Mouse (Mus musculus) CH12.LX (cell line): ENCODE results near the gene Golph3l.

Experiments
- CTCF ChIP-seq, 2 experiments: IDR thresholded peaks in 1 of 2; conservative IDR thresholded peaks in 1 of 2; 2 replicates each; pipeline ENCODE4 v1.5.1; 2011 to 2012; ENCODE audit warnings: low read depth in 2 of 2, low read length in 2 of 2, improper control_type of control experiment in 1 of 2, inconsistent platforms in 1 of 2, mild to moderate bottlenecking in 1 of 2, moderate library complexity in 1 of 2
- EP300 ChIP-seq: IDR thresholded peaks from 2 replicates; pipeline ENCODE4 v1.6.1; 2011; ENCODE audit warnings: low read length, improper control_type of control experiment
- HCFC1 ChIP-seq: IDR thresholded peaks from 2 replicates; pipeline ENCODE4 v1.6.1; 2012; ENCODE audit warnings: low read depth, mild to moderate bottlenecking, inconsistent platforms, low read length, improper control_type of control experiment
- JUND ChIP-seq: conservative IDR thresholded peaks from 2 replicates; pipeline ENCODE4 v1.6.1; 2011; ENCODE audit warnings: low read depth, low read length, improper control_type of control experiment
- MAFK ChIP-seq: IDR thresholded peaks from 2 replicates; pipeline ENCODE4 v1.6.1; 2011; ENCODE audit warnings: low read length, improper control_type of control experiment; ENCODE audit not compliant: insufficient replicate concordance
- MAZ ChIP-seq: IDR thresholded peaks from 2 replicates; pipeline ENCODE4 v1.6.1; 2012; ENCODE audit warnings: low read depth, mild to moderate bottlenecking, inconsistent platforms, low read length, improper control_type of control experiment, moderate library complexity
- POLR2A ChIP-seq: IDR thresholded peaks from 2 replicates; pipeline ENCODE4 v1.6.1; 2011; ENCODE audit warnings: low read depth, mild to moderate bottlenecking, improper control_type of control experiment, low read length
- SMC3 ChIP-seq: IDR thresholded peaks from 2 replicates; pipeline ENCODE4 v1.6.1; 2011; ENCODE audit warnings: low read depth, low read length, improper control_type of control experiment
- USF2 ChIP-seq: conservative IDR thresholded peaks from 2 replicates; pipeline ENCODE4 v1.6.1; 2011; ENCODE audit warnings: low read depth, low read length, improper control_type of control experiment
- ZNF384 ChIP-seq: IDR thresholded peaks from 2 replicates; pipeline ENCODE4 v1.6.1; 2012; ENCODE audit warnings: low read depth, low read length, improper control_type of control experiment, inconsistent platforms

GRCm38 (mm10) chr3:95661945-95662715, 73.4 kb downstream of the Golph3l start:
- TF ChIP-seq CTCF (conservative IDR thresholded peaks at IDR 0.05 in 1 of 2, IDR thresholded peaks at IDR 0.05 in 1 of 2; ENCODE audit: low read depth in 2 of 2, low read length in 2 of 2), result no peak
- no peak for TF ChIP-seq HCFC1
- TF ChIP-seq POLR2A, result no peak; the same call in 1 of the 2 replicates
- TF ChIP-seq USF2, result no peak
- TF ChIP-seq JUND, result no peak
- no peak for TF ChIP-seq EP300
- TF ChIP-seq SMC3, result no peak
- no peak for TF ChIP-seq MAZ
- no peak for TF ChIP-seq ZNF384
- no peak for TF ChIP-seq MAFK
